Mouse (Mus musculus): ENCODE results near the gene Ttpal.

- TF ChIP-seq GATA1 (IDR thresholded peaks at IDR 0.05; ENCODE audit: low read length) (no peak), TAL1 (IDR thresholded peaks at IDR 0.05; ENCODE audit: low read length) (no peak)
These were observed 44.5 kb downstream of the Ttpal start for GRCm38 (mm10) chr2:163646461-163647080.
